Mouse (Mus musculus) cerebellum, postnatal 4 days (tissue): ENCODE measurements around the gene Acer3.
A peak's percentile ranks its signal among the peaks of the same experiment; 100 is the strongest.

Experiments used
- DNase-seq, 2 experiments: peaks; one replicate each; pipeline ENCODE4 v3.0.0; 2022; ENCODE audit warnings: low spot score in 2 of 2, mixed read lengths in 1 of 2

Gene Acer3

DNA sequence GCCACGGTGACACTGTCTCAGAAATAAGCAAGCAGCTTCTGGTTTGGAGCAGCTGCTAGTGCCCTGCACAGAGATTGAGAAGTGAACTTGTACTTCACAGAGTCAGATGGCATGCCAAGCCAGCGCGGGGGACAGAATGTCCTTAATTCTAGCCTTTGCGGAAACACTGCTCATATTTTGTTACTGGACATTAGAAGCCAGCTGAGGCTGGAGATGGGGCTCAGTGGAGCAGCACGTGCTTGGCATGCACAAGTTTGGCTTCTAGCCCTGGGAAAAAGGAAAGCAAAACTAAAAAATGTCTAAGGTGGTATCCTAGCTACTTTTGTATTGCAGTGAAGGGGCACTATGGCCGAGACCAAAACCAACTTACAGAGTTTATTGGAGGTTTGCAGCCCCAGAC lies 135.7 kb downstream of the Acer3 start:
- DNase-seq: no peak

- no peak for DNase-seq
These were observed 142.3 kb downstream of the Acer3 start for GRCm38 (mm10) chr7:98178560-98179231.

GRCm38 (mm10) chr7:98177929-98178559 lies 143.0 kb downstream of the Acer3 start, which contains the start of gene Capn5:
Gene Capn5, minus strand, starts transcription at chr7:98178274.
- peak; percentile 38 to 41 for DNase-seq

GRCm38 (mm10) chr7:98177566-98177928 lies 143.5 kb downstream of the Acer3 start:
- no peak for DNase-seq

- DNase-seq: no peak
These were observed 143.9 kb downstream of the Acer3 start for GRCm38 (mm10) chr7:98177071-98177485.

GRCm38 (mm10) chr7:98176322-98177070 lies 144.5 kb downstream of the Acer3 start:
- DNase-seq: no peak

- no peak for DNase-seq
These were observed 145.9 kb downstream of the Acer3 start for GRCm38 (mm10) chr7:98174883-98175755.

- no peak for DNase-seq
These were observed 147.6 kb downstream of the Acer3 start for GRCm38 (mm10) chr7:98173408-98173807.

GRCm38 (mm10) chr7:98172661-98173060 lies 148.3 kb downstream of the Acer3 start:
- DNase-seq: no peak

DNA sequence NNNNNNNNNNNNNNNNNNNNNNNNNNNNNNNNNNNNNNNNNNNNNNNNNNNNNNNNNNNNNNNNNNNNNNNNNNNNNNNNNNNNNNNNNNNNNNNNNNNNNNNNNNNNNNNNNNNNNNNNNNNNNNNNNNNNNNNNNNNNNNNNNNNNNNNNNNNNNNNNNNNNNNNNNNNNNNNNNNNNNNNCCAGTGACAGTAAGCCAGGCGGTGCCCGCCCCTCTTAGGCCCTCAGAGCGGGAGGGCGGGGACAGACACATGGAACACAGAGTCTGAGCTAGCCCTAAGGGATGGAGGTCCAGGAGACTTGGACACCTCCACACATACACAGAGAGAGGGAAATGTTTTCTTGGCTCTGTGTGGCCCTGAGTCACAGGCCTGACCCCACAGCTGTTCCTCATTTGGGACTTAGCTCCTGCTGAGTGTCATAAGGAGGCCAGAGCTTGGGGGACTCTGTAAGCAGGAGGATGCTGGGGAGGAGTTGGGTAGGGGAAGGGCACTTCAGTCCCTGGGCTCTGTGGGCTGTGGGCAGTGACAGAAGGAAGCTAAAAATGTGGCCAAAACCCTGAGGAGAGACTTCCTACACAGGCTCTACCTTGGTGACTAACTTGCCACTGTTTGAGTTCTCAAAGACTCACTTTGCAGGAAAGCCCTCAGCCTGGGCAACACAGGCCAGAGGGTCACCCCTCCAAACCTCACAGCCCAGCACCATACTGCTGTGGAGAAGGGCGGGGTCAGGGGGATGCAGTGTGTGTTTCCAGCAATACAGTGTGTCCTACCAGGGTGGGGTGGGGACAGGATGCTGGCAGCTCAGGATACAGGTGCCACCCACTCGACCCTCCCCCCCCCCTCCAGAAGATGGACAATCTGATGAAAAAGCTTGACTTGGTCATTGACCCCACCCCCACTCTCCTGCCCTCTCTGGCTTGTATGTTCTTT lies 149.6 kb downstream of the Acer3 start:
- DNase-seq: no peak

GRCm38 (mm10) chr7:98164999-98165528 lies 155.9 kb downstream of the Acer3 start:
- no peak for DNase-seq

DNA sequence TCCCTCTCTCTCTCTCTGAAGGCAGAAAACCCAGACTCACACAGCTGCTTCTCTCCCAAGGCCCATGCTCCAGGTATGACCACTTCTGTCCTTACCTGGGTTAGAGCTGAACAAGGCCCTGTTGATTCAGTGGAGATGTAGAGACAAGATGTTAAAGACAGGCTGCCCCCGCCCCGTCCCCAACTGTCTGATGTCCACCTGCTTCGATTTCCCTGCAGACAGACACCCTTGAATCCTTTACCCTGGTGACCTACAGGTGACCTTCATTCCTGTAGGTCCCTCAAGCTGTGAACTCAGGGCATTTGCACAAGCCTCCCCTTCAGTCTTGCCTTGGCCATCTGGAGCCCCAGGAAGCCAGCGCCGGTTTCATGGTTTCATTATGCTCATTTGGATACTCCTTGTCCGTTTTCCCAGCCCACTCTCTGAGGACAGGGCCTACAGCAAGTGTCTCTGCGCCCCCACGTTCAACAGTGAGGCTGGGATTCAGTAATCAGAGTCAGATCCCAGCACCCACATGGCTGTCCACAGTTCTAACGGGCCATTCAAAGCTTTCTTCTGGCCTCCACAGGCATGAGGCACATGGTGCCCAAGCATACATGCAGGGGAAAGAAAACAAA lies 156.5 kb downstream of the Acer3 start:
- DNase-seq: no peak

DNA sequence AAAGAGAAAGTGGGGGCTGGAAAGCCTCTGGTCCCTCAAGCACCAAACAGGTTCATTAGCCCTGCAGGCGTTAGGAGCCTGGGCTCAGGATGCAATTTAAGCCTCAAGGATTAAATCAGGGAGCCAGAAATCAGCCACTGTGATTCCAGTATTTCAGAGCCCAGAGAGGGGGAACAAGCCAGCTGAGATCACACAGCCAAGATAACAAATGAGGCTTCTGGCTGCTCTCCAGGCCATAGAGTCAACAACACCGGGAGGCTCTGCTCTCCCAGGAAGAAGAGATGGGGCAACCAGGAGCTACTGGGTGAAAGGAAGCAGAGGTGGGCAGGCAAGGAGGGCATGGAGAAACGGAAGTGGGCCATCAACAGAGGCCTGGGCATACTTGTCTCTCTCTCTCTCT lies 157.3 kb downstream of the Acer3 start:
- DNase-seq: no peak

DNA sequence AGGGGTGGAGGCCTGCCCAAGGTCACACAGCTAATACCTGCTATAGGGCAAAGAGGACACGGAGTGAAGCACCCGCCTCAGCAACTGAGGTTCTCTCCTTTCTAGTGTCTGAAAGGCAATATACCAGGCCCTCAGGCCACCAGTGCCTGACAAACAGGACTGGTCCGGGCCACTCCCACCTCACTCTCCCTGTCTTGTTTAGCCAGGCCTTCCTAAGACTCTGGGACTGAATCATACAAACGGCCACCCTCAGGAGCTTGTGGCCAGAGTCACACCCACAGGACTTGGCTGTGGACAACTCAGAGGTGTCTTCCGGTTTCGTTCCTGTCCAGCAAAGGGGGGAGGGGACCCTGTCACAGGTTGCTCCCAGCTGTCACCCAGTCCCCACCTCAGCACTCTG lies 158.8 kb downstream of the Acer3 start:
- no peak for DNase-seq

DNA sequence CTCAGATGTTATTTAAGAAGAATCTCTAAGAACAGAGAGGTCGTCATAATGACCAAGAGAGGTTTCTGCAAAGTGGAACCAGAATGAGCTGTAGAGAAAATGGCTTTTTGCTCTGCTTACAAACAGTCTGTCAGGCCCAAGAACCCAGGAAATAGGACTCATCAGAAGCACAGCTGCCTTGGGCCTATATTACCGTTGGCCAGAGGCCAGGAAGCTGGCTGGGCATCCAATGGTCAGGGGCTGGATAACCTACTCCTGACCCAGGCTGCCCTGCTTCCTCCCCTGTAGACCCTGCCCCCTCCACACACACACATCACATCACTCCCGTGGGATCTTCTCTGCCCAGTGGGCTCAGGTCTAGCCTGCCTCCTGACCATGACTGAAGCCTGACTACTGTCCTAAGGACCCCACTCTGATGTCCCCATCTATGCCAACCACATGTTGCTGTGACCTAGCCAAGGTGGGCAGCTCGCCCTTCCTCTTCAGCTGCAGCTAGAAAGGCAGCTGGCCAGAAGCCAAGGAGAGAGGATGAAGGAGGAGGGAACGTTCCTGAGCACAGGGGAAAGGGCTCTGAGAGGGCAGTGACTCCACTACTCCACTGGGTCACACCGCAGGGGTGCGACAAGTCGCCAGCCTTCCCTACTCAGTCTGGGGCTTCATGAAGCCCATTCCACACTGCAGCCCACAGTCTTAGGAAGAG lies 160.8 kb downstream of the Acer3 start:
- no peak for DNase-seq

DNA sequence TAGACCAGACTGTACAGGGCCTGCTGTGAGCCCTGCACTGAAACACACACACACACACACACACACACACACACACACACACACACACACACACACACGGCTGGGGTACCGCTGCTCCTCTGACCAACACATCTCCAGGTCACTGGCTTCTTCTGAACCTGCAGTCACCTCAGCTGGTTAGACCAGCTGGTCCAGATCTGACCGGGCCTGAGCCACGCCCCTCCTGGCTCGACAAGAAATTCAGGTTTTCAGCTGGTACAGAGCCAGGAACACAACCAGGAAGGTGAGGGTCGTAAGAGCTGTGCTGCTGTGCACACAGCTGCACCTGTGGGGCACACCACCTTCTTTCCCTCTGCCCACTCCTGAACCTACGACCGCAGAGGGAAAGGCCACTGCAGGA lies 162.5 kb downstream of the Acer3 start:
- no peak for DNase-seq

DNA sequence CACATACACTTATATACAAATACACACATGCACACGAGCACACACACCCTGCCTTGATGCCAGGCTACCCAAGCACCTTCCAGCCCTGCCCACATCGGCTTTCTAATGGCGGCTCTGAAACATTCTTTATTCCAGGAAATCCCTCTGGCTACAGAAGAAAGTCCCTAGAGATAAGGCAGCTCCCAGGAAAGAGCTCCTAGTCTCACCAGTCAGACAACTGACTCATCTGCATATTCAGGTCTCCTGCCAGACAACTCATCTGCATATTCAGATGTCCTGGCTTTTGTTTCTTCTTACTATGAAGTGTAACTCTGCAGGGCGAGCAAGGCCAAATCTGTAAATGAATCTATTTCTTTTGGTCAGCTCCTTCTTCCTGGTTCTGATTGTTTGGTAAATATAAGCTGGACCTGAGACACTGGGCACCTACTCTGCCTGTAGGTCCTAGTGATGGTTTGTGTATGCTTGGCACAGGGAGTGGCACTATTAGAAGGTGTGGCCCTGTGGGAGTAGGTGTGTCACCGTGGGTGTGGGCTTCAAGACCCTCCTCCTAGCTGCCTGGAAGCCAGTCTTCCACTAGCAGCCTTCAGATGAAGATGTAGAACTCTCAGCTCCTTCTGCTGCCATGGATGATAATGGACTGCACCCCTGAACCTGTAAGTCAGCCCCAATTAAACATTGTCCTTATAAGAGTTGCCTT lies 163.2 kb downstream of the Acer3 start:
- no peak for DNase-seq
